Mouse (Mus musculus) adrenal gland (tissue): ENCODE measurements around the gene Fgfr2.
"Not testable (repeated sequence)": the region's sequence is repeated elsewhere in the genome, so short reads cannot be mapped to it uniquely, and the experiment has no call there.

Source experiments
- intact Hi-C: fragments of 180-260 bp; cut with DNase I; formaldehyde crosslinking; loops from one replicate; pipeline ENCODE4 v1.15.1; 2025

The Fgfr2 gene

GRCm38 (mm10) chr7:131113676-131114075 lies 2009.5 kb downstream of the Fgfr2 start:
- intact Hi-C loops, result no loop called here

GRCm38 (mm10) chr7:131112486-131112885 lies 2010.7 kb downstream of the Fgfr2 start:
- intact Hi-C loops, result no loop called here

DNA sequence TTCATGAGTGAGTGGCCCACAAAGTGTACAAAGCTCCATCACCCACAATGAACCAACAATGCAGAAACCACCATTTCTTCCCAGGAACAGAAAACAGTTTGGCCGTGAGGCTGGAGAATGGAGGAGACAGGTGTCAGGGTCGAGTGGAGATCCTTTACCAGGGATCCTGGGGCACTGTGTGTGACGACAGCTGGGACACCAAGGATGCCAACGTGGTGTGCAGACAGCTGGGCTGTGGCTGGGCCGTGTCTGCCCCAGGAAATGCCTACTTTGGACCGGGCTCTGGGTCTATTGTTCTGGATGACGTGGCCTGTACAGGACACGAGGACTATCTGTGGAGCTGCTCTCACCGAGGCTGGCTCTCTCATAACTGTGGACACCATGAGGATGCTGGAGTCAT lies 2040.7 kb downstream of the Fgfr2 start:
- intact Hi-C loops, result not testable (repeated sequence)

- intact Hi-C loops, result no loop called here
Measured at GRCm38 (mm10) chr7:131075956-131076355, 2047.2 kb downstream of the Fgfr2 start.

DNA sequence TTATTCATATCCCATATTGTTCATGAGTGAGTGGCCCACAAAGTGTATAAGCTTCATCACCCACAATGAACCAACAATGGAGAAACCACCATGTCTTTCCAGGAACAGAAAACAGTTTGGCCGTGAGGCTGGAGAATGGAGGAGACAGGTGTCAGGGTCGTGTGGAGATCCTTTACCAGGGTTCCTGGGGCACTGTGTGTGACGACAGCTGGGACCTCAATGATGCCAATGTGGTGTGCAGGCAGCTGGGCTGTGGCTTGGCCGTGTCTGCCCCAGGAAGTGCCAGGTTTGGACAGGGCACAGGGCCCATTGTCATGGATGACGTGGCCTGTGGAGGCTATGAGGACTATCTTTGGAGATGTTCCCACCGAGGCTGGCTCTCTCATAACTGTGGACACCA lies 2049.1 kb downstream of the Fgfr2 start:
- intact Hi-C loops, result not testable (repeated sequence)

DNA sequence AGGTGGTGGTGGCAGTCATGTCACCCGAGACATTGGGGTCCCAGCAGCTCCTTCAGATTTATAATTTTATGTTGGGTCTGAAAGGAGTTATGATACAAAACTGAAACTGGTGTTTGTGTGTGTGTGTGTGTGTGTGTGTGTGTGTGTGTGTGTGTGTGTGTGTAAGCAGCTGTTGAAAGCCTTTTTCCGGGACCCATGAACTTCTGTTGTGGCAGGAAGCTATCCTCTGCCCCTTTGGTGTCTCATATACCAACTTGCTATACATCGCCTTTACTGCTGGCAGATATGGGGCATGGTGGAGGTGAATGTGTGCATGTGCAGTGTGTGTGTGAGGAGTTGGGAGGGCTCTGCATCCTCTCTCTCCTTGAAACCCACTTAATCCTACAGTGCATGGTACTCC lies 2049.7 kb downstream of the Fgfr2 start:
- intact Hi-C loops, result not testable (repeated sequence)

GRCm38 (mm10) chr7:131068191-131068590 lies 2055.0 kb downstream of the Fgfr2 start:
- intact Hi-C loops, result not testable (repeated sequence)

- intact Hi-C loops, result no loop called here
Measured at GRCm38 (mm10) chr7:131062541-131062940, 2060.6 kb downstream of the Fgfr2 start.

GRCm38 (mm10) chr7:131059808-131060207 lies 2063.3 kb downstream of the Fgfr2 start:
- intact Hi-C loops, result not testable (repeated sequence)

DNA sequence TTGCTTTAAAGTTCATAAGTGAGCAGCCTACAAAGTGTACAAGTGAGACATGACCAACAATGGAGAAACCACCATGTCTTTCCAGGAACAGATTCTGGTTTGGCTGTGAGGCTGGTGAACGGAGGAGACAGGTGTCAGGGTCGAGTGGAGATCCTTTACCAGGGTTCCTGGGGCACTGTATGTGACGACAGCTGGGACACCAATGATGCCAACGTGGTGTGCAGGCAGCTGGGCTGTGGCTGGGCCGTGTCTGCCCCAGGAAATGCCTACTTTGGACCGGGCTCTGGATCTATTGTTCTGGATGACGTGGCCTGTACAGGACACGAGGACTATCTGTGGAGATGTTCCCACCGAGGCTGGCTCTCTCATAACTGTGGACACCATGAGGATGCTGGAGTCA lies 2065.2 kb downstream of the Fgfr2 start:
- intact Hi-C loops, result not testable (repeated sequence)

DNA sequence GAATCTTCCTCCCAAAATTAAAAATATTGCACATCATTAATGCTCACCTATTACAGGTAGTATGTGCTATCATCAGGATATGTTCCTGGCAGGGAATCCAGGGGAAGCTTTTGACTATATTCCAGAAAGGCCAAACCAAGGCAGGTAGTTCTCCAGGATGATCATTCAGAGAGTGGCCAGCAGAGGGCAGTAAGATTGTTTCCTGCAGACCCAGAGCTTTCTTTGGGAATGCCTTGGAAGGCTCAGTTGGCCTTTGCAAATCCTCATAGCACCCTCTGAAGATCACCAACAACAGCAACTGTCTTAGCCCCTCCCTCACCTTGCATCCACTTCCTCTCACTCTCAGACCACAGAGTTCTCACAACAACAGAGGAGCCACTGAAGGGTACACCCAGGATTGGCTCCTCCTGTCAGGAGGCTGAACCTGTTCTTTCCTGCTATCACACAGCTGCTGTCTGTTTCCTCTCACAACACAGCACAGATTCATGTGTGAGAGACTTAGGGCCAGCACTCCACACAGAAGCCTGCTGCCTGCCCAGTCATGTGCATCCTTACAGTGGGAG lies 2068.3 kb downstream of the Fgfr2 start:
- intact Hi-C loops, result loop anchor here (5.0 kb wide), 1 partner anchor 58 kb away; no protein-coding TSS in a partner anchor

DNA sequence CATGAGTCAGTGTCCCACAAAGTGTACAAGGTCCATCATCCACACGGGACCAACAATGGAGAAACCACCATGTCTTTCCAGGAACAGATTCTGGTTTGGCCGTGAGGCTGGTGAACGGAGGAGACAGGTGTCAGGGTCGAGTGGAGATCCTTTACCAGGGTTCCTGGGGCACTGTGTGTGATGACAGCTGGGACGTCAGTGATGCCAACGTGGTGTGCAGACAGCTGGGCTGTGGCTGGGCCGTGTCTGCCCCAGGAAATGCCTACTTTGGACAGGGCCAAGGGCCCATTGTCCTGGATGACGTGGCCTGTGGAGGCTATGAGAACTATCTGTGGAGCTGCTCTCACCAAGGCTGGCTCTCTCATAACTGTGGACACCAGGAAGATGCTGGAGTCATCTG lies 2073.3 kb downstream of the Fgfr2 start:
- intact Hi-C loops, result loop anchor here (5.0 kb wide), 1 partner anchor 53 kb away; no protein-coding TSS in a partner anchor

- intact Hi-C loops, result not testable (repeated sequence)
Measured at GRCm38 (mm10) chr7:131045258-131045835, 2077.8 kb downstream of the Fgfr2 start.

DNA sequence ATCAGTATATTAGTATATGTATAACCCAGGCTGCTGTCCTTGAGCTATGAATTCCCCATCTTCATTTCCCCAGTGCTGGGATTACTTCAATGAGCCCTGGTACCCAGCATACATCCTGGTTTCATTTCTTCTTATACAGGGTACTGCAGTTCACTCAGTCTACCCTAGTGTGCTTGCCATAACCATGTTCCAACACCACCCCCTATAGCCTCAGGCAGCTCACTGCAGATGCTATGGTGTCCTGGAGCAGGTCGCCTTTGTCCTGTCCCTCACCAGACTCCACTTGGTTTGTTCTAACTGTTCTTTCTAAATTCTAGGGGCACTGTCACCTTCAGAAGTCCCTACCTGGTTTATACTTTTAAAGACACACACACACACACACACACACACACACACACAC lies 2080.5 kb downstream of the Fgfr2 start:
- intact Hi-C loops, result no loop called here

DNA sequence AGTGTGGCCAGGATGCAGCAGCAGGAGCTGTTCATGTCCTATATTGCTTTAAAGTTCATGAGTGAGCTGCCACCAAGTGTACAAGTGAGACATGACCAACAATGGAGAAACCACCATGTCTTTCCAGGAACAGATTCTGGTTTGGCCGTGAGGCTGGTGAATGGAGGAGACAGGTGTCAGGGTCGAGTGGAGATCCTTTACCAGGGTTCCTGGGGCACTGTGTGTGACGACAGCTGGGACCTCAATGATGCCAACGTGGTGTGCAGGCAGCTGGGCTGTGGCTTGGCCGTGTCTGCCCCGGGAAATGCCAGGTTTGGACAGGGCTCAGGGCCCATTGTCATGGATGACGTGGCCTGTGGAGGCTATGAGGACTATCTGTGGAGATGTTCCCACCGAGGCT lies 2082.4 kb downstream of the Fgfr2 start:
- intact Hi-C loops, result not testable (repeated sequence)

DNA sequence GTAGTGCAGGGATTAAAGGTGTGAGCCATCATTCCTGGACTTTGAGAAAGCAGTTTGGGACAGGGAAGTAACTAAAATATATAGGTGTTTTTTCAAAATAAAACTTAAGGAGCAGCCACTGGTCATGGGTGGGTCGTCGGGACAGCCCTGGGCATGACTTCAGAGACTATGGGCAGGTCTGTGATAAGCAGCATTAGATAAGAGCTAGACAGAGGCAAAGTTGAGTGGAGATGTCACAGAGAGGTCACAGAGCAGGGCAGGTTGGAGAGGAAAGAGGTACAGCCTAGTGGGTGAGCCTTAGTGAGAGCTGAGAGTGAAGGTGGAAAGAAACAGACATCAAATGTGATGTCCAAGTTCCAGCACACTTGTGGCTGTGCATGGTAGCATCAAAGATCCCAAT lies 2086.1 kb downstream of the Fgfr2 start:
- intact Hi-C loops, result no loop called here

GRCm38 (mm10) chr7:131036396-131036795 lies 2086.8 kb downstream of the Fgfr2 start:
- intact Hi-C loops, result no loop called here

DNA sequence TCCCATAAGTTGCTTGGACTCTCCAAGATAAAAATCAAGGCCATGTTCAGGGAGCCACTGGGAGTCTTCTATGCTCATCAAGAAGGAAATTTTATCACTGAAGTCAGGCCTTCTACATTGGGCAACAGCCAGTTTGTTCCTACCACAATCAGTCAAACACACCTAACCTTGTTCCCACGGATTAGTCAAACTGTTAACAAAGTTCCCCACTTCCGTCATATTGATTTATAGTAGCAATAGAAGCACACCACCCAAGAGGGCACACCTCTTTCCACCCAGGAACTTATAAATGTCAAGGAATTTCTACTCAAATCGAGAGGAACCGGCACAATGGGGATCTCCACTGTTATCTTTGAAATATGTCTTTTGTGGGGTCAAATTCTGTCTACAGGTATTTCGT lies 2091.4 kb downstream of the Fgfr2 start, which contains the start of gene Dmbt1:
Dmbt1 (plus strand) TSS at position 299 of the 400 bp plus-strand sequence.
- intact Hi-C loops, result no loop called here

GRCm38 (mm10) chr7:131027557-131027956 lies 2095.6 kb downstream of the Fgfr2 start:
- intact Hi-C loops, result no loop called here

GRCm38 (mm10) chr7:131024807-131025206 lies 2098.3 kb downstream of the Fgfr2 start:
- intact Hi-C loops, result no loop called here

DNA sequence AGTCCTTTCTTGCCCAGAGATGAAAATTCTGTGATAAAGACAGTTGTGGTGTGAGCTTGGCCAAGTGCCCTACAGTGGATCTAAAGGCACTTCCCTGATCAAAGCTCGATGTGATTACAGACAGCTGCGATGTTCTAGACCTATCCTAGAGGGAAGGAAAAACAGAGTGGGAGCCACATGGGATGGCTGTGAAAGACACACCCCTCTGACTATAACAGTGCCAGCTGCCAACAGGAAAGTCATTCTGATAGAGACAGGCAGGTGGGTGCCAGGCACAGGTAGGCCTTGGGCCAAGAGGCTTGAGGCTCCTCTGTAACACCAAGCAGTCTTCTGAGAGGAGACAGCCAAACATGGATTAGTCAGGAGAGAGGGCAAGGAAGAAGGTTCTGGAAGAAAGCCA lies 2104.0 kb downstream of the Fgfr2 start:
- intact Hi-C loops, result no loop called here

GRCm38 (mm10) chr7:131011901-131012300 lies 2111.2 kb downstream of the Fgfr2 start:
- intact Hi-C loops, result no loop called here

DNA sequence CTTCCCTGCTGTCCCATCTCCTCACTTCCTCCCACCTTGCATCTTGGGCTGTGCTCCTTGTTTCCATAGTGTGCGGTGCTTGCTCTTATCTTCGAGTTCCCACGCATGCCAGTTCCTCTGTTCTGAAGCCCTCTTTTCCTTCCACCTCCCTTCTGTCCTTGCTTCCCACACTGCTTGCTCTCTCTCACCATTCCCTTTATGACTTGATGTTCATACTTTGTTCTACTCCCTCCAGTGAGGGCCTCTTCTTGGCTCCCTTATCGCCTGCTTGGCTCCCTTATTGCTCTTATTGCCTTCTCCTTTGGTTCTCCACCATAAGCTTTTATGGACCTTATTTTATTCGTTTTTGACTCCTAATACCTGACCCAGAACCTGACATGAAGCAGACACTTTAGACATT lies 2114.0 kb downstream of the Fgfr2 start:
- intact Hi-C loops, result no loop called here
